Mouse (Mus musculus): Measurements from ENCODE around the gene Tiam2.
"Not testable (repeated sequence)": the region's sequence is repeated elsewhere in the genome, so short reads cannot be mapped to it uniquely, and the experiment has no call there.

Tiam2 gene

GRCm38 (mm10) chr17:3338821-3339220 lies 12.4 kb downstream of the Tiam2 start:
- DNase-seq (ENCODE audit: low read depth, low spot score), result no peak

GRCm38 (mm10) chr17:3344872-3345271 lies 18.5 kb downstream of the Tiam2 start:
- no peak for DNase-seq (ENCODE audit: low read depth, low spot score)

- no peak for DNase-seq (ENCODE audit: low read depth, low spot score)
Measured at GRCm38 (mm10) chr17:3345276-3345885, 19.0 kb downstream of the Tiam2 start.

DNA sequence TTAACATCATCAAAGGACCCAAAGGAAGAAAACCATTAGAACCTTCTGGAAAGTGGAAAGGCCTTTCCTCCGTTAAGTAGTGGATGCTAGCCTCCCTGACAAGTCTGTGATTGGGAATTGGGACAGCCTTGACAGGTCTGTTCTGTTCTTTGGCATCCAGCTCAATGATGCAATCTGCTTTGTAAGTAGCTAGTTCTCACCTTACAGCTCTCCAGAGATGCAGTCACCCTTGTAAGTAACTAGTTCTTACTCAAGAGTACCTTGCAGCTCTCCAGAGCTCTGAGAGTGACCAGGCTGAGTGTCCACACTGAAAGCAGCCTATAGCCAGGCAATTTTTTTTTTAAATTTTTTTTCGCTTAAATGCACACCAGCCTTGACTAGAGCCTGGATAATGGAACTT lies 21.4 kb downstream of the Tiam2 start:
- no peak for DNase-seq (ENCODE audit: low read depth, low spot score)

DNA sequence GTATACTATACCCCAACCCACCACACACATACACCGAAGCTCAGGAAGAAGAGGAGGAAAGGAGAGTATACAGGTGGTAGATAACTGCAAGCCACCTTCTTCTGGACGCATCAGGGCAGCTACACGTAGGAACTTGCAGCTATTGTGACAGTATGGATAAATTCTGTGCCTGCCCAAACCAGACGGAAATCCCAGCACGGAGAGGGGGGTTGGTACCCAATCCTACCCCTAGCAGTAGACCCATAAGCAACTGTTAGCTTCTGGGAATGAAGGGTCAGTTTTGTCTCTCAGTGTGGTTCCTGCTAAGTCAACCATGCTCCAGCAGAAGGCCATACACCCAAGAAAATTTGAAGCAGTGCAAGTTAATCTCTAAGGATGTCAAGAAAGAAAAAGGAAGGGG lies 23.0 kb downstream of the Tiam2 start:
- DNase-seq (ENCODE audit: low read depth, low spot score), result no peak

DNA sequence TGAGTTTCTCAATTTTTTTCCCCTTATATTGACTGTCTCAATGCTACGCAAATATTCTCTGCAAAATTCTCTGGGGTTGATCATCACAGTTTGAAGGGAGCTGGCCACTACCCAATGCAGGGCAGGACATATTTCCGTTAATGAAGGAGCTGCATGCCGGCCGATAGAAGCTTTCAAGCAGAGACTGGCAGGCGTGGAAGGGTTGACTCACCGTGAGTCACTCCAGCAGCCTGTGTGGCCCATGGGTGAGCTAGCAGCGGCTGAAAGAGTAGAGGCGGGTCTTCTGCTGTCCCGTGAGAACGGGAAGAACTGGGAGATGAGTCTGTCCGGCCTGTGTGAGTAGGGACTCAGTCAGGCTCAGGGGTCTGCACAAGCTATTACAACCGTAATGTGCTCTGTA lies 23.6 kb downstream of the Tiam2 start:
- peak; percentile 99 for DNase-seq (ENCODE audit: low read depth, low spot score)

- no peak for DNase-seq (ENCODE audit: low read depth, low spot score)
Measured at GRCm38 (mm10) chr17:3350405-3350804, 24.0 kb downstream of the Tiam2 start.

GRCm38 (mm10) chr17:3351668-3352067 lies 25.3 kb downstream of the Tiam2 start:
- peak; percentile 52 for DNase-seq (ENCODE audit: low read depth, low spot score)

GRCm38 (mm10) chr17:3353141-3353540 lies 26.8 kb downstream of the Tiam2 start:
- DNase-seq (ENCODE audit: low read depth, low spot score), result not testable (repeated sequence)

GRCm38 (mm10) chr17:3354856-3355255 lies 28.5 kb downstream of the Tiam2 start:
- no peak for DNase-seq (ENCODE audit: low read depth, low spot score)

- no peak for DNase-seq (ENCODE audit: low read depth, low spot score)
Measured at GRCm38 (mm10) chr17:3356633-3357365, 30.4 kb downstream of the Tiam2 start.

GRCm38 (mm10) chr17:3360236-3360635 lies 33.9 kb downstream of the Tiam2 start:
- no peak for DNase-seq (ENCODE audit: low read depth, low spot score)

DNA sequence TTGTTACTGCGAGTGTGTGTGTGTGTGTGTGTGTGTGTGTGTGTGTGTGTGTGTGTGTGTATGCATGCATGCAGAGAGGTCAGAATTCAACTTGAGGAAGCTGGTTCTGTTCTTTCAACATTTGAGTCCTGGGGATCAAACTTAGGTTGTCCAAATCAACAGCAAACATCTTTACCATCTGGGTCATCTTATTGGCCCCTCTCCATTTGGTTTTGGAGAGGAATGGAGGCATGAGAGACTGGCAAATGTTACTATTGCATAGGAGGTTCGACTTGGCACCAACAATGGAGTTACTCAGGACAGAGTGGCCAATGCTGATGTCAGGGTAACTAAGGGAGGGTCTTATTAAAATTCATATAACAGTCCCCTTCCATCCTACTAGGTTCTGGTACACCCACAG lies 35.4 kb downstream of the Tiam2 start:
- peak; percentile 96 for DNase-seq (ENCODE audit: low read depth, low spot score)

DNA sequence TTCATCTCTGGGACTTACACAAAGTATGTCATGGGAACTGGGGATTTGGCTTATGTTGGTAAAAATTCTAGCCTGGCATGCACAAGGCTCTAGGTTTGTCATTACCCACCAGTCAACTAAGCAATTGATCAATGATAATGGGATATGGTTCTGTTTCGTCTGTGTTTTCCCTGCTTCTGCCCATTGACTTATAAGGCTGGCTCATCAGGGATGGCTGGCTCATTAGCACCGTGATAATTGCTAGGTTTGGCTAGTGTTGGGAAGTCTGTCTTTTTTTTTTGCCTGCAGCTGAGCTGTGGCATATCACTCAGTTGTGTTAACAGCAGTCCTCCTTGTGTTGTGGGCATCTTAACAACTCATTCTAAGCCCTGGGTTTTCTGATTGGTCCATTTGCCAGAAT lies 36.8 kb downstream of the Tiam2 start:
- DNase-seq (ENCODE audit: low read depth, low spot score), result no peak

DNA sequence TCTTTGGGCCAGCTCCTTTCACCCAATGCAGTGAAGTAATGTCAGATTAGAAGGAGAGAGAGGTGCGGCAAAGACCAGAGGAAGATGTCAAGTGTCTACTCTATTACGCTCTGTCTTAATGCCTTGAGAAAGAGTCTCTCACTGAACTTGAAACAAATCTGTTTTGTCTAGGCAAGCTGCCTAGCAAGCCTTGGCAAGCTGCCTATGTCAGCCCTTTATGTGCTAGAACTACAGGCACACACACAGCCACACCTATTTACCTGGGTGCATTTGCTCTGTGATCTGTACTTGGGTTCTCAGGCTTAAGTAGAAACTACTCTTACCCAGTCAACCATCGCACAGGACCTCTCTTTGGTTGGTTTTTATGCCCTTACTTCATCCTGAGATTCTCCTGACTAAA lies 40.4 kb downstream of the Tiam2 start:
- no peak for DNase-seq (ENCODE audit: low read depth, low spot score)

DNA sequence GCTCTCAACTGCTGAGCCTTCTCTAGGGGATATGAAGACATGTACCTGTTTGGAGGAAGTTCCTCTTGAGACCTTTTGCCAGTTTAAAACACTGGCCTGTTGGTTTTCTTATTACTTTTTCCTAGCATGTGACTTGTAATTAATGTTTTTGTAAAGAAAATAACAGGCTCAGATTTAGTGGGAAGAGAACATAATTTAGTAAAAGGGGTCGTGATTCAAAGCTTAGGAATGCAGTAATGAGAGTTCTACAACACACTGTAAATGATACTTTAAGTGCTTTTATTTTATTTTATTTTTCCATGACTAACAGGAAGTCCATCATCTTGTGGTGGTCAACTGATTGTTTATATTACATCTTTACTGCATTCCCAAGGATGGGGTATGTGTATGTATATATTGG lies 42.0 kb downstream of the Tiam2 start:
- DNase-seq (ENCODE audit: low read depth, low spot score), result peak; percentile 69

DNA sequence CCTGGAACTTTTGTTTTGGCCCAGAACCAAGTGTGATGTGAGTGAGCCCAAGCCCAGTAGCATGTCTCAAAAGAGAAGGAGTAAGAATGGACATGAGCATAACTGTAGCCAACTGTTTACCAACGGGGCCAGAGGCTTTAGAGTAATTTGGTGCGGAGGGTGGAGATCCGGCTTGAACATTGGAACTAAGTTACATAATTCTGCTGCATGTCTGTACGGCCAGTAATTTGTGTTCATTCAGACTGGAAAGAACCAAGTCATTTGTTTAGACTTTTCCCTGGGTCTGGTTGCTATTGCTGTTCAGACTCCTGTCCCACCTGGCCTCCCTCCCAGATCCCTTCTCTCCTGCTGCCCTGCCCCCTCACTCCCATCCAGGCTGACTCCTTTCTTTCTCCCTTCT lies 43.3 kb downstream of the Tiam2 start:
- no peak for DNase-seq (ENCODE audit: low read depth, low spot score)

DNA sequence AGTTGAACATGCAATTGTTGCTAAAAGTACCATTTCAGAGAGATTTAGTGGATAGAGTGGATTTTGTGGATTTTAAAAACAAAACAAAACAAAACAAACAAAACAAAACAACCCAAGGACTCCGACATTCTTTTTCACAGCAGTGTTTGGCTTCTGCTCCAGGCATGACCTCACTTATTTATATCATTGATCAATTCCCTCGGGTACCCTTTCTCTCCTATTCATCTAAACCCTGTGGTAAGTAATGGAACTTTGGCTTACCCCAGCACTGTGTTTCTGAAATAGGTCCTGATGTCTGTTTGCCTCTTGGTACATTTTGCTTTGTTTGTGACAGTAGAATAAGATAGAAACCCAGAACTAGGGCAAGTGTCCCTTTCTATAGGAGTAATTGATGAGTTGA lies 52.2 kb downstream of the Tiam2 start:
- no peak for DNase-seq (ENCODE audit: low read depth, low spot score)

DNA sequence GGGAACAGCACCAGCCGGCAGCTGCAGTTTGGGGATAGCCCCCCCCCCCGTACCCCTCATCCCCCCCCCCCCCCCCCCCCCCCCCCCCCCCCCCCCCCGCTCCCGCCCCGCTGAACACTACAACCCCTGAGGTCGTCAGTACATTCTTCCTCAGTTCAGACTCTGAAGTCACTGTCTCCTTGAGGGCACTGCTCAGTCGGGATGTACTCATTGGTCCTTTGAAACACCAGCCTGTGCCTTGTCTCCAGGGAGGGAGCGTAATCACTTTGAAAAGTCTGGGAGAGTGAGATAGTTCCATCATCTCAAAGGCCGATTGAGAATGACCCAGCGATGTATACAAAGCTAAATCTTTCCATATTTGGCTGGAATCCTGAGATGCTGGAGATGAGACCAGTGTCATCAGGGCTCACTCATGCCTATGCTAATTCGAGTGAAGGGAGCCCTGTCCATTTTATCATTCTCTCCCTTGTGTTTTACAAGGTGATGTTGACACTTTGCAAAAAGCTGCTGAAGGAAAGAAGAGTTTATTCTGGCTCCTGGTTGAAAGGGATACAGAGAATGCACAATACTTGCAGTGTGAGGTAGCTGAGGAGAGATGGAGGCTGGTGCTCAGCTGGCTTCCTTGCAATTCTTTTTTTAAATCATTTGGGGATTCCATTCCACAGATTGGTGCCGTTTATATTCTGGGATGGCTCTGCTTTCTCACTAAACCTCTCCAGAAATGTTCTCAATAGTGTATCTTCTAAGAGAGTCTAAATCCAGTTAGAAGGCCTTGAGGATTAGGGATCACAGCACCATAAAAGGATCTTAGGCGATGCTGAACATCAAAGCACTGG lies 53.6 kb downstream of the Tiam2 start:
- DNase-seq (ENCODE audit: low read depth, low spot score), result no peak

- DNase-seq (ENCODE audit: low read depth, low spot score), result no peak
Measured at GRCm38 (mm10) chr17:3385391-3385790, 59.0 kb downstream of the Tiam2 start.

DNA sequence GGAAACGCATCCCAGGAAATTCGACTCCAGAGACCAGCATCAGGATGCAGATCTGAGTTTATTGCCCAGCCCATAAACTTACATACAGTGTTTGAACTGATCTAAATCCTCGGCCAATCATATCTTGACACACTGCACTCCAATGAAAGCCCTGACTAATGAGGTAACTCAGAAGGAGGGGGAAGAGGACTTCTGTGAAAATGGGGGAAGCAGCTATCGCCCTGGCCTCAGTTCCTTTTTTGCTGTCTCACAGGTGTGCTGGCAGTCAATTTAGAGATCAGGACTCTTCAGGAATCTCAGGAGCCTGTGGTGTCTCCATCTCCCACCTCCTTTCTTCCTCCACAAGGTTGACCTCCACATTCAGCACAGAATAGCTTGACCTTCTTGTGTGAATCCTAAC lies 61.4 kb downstream of the Tiam2 start:
- no peak for DNase-seq (ENCODE audit: low read depth, low spot score)

- DNase-seq (ENCODE audit: low read depth, low spot score), result no peak
Measured at GRCm38 (mm10) chr17:3389741-3390140, 63.4 kb downstream of the Tiam2 start.

GRCm38 (mm10) chr17:3393981-3394380 lies 67.6 kb downstream of the Tiam2 start:
- DNase-seq (ENCODE audit: low read depth, low spot score), result no peak

Data from 3T3-L1 (cell line).